Mouse (Mus musculus): ENCODE results near the gene Tbx15.

DNA sequence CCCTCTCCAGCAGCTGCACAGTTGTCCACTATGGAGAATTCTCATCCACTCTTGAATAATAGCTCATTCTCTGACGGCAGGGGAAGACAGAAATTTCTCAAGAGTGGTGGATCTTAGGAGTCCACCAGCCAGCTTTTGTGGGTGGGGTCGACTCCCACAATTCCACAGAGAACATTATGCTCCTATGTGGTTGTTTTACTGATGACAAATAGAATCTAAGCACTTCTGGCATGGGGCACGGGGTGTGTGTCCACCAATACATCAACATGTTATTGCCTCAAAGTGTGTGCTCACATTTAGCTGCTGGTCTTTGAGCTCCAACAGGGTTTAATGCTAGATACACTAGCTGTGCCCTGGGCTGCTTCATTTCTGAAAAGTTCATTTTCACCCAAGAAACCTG lies 6.4 kb downstream of the Tbx15 start:
- TF ChIP-seq GATA1 (IDR thresholded peaks at IDR 0.05; ENCODE audit: borderline replicate concordance, low read length), result no peak
- TF ChIP-seq FLI1 (IDR thresholded peaks at IDR 0.05; ENCODE audit: low read length), result no peak

Measured in megakaryocyte, embryonic 14.5 days (primary cell).